Mouse (Mus musculus): ENCODE results near the gene Tomm20. TPM values are rescaled to one million over a fixed set of nuclear protein-coding genes. Genes with fewer than 3 reads are reported as not detected.
A peak's percentile ranks its signal among the peaks of the same experiment; 100 is the strongest.

The Tomm20 gene
- polyA plus RNA-seq, 1 experiment from 2014 or later, result 197 TPM

DNA sequence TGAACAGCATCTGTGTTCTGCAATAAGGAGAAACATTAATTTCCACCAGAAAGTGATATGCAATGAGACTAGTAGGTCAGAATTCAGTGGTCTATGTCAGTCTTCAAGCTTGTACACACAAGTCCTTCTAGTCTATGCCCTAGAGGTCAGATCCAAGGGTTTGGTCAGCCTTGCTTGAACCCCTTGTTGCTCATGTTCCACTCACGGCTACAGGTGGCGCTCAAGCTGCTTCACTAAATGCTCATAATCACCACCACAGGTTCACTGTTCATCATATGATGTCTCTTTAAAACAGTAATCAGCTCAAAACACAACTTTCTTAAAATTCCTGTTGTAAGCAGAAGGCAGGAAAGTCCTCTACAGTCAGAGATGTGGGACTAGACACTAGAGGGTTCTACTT is 3.9 kb upstream of the Tomm20 start:
- 82% methylated on average over 2 of the region's 2 CpGs for WGBS
- Histone ChIP-seq H3K9me3 (no peaks in the 10 kb centered on the region), H3K27me3 (replicated peaks) (no peaks in the 10 kb centered on the region), H3K9ac (no peak overlapping the region), H3K4me3 (no peak overlapping the region), H3K27ac (no peak overlapping the region), H3K4me1 (peaks cover 11% of the 10 kb centered on the region), H3K36me3 (replicated peaks) (peaks cover 27% of the 10 kb centered on the region), H3K4me2 (no peak overlapping the region)
- no peak for ATAC-seq (replicated peaks)

DNA sequence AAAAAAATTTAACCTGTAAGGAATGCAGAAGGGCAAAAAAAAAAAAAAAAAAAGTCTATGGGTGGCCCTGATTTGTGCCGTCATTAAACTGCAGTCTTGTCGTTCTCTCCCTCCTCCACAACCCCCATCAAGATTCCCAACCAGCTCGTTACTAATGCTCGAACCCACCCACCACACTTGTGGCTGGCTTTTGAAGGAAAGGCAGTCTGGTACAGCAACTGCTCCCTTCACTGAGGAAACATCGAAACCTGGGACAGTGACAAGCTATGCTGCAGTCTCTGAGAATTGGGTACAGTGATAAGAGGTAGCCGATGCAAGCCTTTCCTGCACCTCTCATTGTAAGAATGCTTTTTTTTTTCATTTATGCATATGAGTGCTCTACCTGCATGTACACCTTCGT is 800 bp upstream of the Tomm20 start:
- no peak overlapping the region; the same call in 1 of the 2 replicates for H3K4me3 ChIP-seq
- peaks cover 15% of the 10 kb centered on the region for H3K36me3 ChIP-seq (replicated peaks)
- H3K27ac ChIP-seq, result peak overlapping the region; percentile 80; the same call in 1 of the 2 replicates
- no peak for ATAC-seq (replicated peaks)
- WGBS, result 84% methylated on average over 7 of the region's 7 CpGs
- H3K4me1 ChIP-seq, result peaks cover 31% of the 10 kb centered on the region
- no peaks in the 10 kb centered on the region for H3K27me3 ChIP-seq (replicated peaks)
- H3K9me3 ChIP-seq, result no peaks in the 10 kb centered on the region
- peak overlapping the region; percentile 93 for H3K4me2 ChIP-seq
- H3K9ac ChIP-seq, result no peak overlapping the region

DNA sequence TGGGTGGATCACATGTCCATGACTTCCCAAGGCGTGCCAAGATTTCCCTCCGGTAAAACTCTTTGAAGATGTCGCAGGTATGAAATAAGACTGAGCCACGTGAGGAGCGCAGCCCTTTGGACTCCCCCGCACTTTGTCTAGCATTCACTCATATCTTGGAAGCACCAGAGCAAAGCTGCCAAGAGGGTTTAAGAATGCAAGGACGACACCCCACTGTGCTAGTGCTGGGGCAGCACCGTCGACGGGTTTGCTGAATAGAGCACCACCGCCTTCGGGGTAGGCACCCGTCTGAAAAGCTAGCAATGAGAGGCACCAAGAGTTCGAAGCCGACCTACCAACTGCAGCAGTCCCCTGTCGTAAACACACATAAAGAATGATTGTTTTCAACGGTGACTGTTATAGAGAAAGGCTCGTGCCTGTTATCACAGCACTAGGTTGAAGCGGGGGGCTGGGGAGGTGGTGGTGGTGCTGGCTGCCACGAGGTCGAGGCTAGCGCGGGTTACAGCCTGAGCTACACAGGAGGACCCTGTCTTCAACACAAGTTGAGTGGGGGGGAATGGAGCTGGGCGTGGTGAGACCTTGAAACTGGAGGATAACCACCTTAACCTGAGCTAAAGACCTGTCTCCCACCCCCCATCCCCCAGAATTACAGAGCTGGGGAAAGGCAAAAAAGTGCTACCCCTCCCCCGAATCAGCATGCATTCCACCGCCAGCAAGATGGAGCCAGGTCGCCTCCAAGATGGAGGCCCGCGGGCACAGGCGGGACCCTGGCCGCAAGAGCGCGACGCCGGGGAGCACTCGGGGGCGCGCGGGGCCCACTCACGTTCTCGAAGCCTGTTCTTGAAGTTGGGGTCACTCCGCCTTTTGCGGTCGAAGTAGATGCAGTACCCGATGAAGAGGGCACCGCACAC is 608 bp downstream of the Tomm20 start:
- Histone ChIP-seq H3K27me3 (replicated peaks) (no peaks in the 10 kb centered on the region), H3K4me1 (peaks cover 34% of the 10 kb centered on the region), H3K4me3 (peak overlapping the region; percentile 65), H3K4me2 (peak overlapping the region; percentile 93), H3K9ac (peak overlapping the region; percentile 71), H3K36me3 (replicated peaks) (peaks cover 5% of the 10 kb centered on the region; the same call in 1 of the 2 replicates), H3K27ac (peak overlapping the region; percentile 80), H3K9me3 (no peaks in the 10 kb centered on the region)
- under 1% methylated on average over 46 of the region's 46 CpGs for WGBS
- ATAC-seq (replicated peaks), result peak; percentile 71

DNA sequence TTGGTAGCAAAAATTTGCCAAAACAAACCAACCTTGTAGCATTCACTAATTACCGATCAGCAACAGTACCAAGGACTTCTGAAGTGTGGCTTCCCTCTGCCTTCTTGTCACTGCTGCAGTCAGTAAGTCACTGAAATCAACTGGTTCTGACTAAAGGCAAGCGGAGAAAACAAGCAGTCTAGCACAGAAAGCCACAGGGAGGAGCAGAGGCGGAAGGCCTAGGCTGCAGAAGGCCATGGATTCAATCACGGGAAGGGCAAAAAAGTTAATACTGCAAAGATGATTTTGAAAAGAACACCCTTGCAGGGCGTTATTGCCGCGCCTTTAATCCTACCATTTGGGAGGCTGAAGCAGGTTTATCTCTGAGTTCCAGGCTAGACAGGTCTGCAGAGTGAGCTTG is 2.1 kb downstream of the Tomm20 start:
- WGBS, result 91% methylated on average over 7 of the region's 7 CpGs
- Histone ChIP-seq H3K4me2 (peak overlapping the region; percentile 93; the same call in 1 of the 2 replicates), H3K27ac (no peak overlapping the region), H3K9ac (no peak overlapping the region), H3K4me3 (no peak overlapping the region), H3K4me1 (peaks cover 34% of the 10 kb centered on the region), H3K36me3 (replicated peaks) (peaks cover 10% of the 10 kb centered on the region; the same call in 1 of the 2 replicates), H3K27me3 (replicated peaks) (no peaks in the 10 kb centered on the region), H3K9me3 (no peaks in the 10 kb centered on the region)
- ATAC-seq (replicated peaks), result no peak

DNA sequence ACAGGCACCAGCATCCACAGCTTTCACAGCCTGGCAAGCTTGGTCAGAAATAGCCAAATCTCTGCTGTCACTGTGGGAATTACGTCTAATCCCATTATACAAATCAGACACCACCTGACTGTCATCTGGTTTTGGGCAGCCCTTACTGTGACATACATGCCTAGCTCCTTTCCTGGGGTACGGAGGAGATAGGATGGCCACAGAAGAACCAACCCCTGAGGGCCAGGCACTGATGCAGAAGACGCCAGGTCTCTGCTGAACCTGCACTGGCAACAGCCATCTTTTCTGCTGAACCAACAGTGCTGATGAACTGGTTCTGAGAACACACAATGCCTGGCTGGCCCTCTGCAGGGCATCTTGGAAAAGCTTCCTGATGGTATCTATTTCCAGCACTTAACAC is 8.3 kb downstream of the Tomm20 start:
- Histone ChIP-seq H3K27ac (no peak overlapping the region), H3K36me3 (replicated peaks) (peaks cover 41% of the 10 kb centered on the region), H3K9ac (no peak overlapping the region), H3K4me2 (no peak overlapping the region), H3K4me1 (peaks cover 10% of the 10 kb centered on the region; the same call in 1 of the 2 replicates), H3K9me3 (no peaks in the 10 kb centered on the region), H3K4me3 (no peak overlapping the region), H3K27me3 (replicated peaks) (no peaks in the 10 kb centered on the region)
- no peak for ATAC-seq (replicated peaks)
- 82% methylated on average over 3 of the region's 3 CpGs for WGBS

DNA sequence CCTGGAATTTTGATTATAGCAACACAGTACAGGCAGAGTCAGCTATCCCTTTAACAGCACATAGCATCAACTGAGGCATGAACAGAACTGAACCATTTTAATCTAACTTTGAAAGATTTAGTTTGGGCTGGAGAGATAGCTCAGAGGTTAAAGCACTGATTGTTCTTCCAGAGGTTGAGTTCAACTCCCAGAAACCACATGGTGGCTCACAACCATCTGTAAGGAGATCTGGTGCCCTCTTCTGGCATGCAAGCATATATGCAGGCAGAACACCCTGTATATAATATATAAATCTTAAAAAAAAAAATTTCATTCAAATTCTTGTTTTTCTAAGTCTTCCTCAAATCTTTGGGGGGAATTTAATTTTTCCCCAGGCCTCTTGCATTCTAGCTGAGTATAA is 9.7 kb downstream of the Tomm20 start:
- H3K4me1 ChIP-seq, result no peaks in the 10 kb centered on the region
- no peaks in the 10 kb centered on the region for H3K9me3 ChIP-seq
- no peak overlapping the region for H3K9ac ChIP-seq
- peaks cover 42% of the 10 kb centered on the region for H3K36me3 ChIP-seq (replicated peaks)
- H3K27ac ChIP-seq, result no peak overlapping the region
- no peak overlapping the region for H3K4me3 ChIP-seq
- H3K27me3 ChIP-seq (replicated peaks), result no peaks in the 10 kb centered on the region
- ATAC-seq (replicated peaks), result no peak
- no peak overlapping the region for H3K4me2 ChIP-seq

DNA sequence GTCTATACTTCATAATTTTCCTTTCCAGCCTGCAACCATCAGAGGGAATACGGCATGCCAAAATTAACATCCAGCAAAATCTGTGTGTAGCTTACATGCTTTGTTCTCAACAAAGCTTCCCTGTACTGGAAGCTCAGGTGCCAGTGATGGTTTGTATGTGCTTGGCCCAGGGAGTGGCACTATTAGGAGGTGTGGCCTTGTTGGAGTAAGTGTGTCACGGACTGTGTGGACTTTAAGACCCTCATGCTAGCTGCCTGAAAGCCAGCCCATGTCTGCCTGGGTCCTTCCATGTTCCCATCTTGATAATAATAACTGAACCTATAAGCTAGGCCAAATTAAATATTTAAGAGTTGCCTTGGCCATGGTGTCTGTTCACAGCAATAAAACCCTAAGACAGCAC is 10.3 kb downstream of the Tomm20 start:
- WGBS, result 97% methylated on average over 2 of the region's 2 CpGs
- Histone ChIP-seq H3K4me2 (no peak overlapping the region), H3K27ac (no peak overlapping the region), H3K9me3 (no peaks in the 10 kb centered on the region), H3K9ac (no peak overlapping the region), H3K4me1 (no peaks in the 10 kb centered on the region), H3K27me3 (replicated peaks) (no peaks in the 10 kb centered on the region), H3K36me3 (replicated peaks) (peaks cover 42% of the 10 kb centered on the region), H3K4me3 (no peak overlapping the region)
- ATAC-seq (replicated peaks), result no peak

DNA sequence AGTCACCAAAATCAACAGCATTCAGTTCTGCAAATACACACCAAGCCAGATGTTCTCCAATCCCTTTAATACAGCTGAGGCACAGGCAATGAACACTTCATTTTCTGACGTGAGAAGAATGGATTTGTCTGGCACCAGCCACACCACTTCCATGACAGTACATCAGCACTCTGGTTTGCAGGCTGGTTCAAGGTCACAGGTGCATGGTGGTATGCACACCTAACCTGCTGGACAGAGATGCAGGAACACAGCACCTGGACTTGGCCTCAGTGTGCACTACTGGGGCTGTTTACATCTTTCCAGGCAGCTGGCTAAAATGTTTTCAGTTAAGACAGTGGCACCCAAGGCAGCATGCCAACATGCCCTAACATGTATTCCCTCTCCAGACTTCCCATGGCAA is 13.0 kb downstream of the Tomm20 start:
- no peak overlapping the region for H3K27ac ChIP-seq
- peaks cover 35% of the 10 kb centered on the region for H3K36me3 ChIP-seq (replicated peaks)
- H3K4me2 ChIP-seq, result no peak overlapping the region
- no peaks in the 10 kb centered on the region for H3K27me3 ChIP-seq (replicated peaks)
- ATAC-seq (replicated peaks), result no peak
- 84% methylated on average over 1 of the region's 1 CpGs for WGBS
- H3K9me3 ChIP-seq, result no peaks in the 10 kb centered on the region
- 0 out of 2 replicates have a peak, but pooled peaks cover 4% of the 10 kb centered on the region for H3K4me1 ChIP-seq
- H3K9ac ChIP-seq, result no peak overlapping the region
- no peak overlapping the region for H3K4me3 ChIP-seq

DNA sequence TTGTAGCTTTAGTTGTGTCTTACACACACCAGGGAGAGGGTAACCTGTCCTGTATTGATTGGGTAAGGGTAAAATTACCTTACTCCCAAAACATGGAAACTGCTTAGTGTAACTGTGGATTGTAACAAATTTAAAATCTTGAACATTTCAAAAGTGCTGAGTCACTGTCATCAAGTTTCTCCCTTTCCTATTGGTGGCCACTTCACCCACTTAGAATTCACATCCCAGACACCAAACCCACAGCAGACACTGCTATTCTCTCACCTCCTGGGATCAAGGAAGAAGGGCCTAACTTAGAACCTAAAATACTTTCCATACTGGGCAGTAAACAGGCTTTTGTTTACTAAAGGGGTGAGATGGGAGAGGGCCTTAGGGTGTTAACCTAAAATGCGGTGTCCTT is 13.4 kb downstream of the Tomm20 start:
- Histone ChIP-seq H3K27me3 (replicated peaks) (no peaks in the 10 kb centered on the region), H3K9ac (no peak overlapping the region), H3K4me1 (0 out of 2 replicates have a peak, but pooled peaks cover 4% of the 10 kb centered on the region), H3K4me2 (no peak overlapping the region), H3K4me3 (no peak overlapping the region), H3K27ac (no peak overlapping the region), H3K9me3 (no peaks in the 10 kb centered on the region), H3K36me3 (replicated peaks) (peaks cover 32% of the 10 kb centered on the region)
- WGBS, result 89% methylated on average over 1 of the region's 1 CpGs
- no peak for ATAC-seq (replicated peaks)

DNA sequence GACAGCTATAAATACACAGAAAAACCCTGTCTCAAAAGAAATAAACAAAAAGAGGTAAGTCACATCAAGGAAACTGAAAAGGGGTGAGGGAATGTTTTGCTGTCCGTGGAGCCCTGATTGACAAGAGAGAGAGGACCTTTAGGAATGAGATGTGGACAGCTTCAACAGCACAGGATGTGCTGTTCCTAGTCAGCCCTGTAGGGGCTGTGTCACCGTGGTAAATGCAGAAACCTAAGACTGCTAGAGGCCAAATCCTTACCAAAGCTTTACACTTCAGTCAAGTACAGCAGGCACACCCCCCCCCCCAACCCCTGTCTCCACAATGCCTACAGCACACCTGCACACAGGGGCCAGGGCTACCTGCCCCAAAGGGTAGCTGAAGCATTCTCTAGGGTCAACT is 13.9 kb downstream of the Tomm20 start:
- Histone ChIP-seq H3K27ac (no peak overlapping the region), H3K4me2 (no peak overlapping the region), H3K4me3 (no peak overlapping the region), H3K4me1 (0 out of 2 replicates have a peak, but pooled peaks cover 4% of the 10 kb centered on the region), H3K9me3 (no peaks in the 10 kb centered on the region), H3K36me3 (replicated peaks) (peaks cover 27% of the 10 kb centered on the region), H3K9ac (no peak overlapping the region), H3K27me3 (replicated peaks) (no peaks in the 10 kb centered on the region)
- ATAC-seq (replicated peaks), result no peak
- 31% methylated on average over 2 of the region's 2 CpGs for WGBS

DNA sequence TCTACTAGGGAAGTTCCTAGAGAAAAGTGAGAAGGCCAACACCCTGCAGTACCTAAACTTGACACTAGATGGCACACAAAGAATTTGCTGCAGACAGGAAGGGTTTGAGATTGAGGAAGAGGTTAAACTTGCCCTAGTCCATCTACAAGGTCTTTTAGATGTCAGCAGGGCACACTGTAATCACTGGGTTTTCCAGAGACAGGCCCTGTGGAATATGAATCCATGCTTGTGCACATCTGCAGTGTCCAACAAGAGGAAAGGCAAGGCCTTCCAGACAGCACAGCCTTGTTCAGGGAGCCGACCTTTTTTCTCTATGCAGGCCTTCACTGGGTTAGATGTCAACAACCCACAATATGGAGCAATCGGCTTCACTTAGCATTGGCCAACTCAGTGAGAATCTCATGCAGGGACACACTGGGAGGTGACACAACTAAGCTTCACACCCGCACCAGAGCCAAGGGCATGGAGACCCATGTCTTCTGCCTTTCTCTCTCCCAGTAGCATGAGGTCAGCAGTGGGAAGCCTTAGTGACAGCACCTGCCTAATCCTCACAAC is 16.0 kb downstream of the Tomm20 start:
- Histone ChIP-seq H3K27me3 (replicated peaks) (no peaks in the 10 kb centered on the region), H3K9me3 (no peaks in the 10 kb centered on the region), H3K4me1 (0 out of 2 replicates have a peak, but pooled peaks cover 4% of the 10 kb centered on the region), H3K4me3 (no peak overlapping the region), H3K27ac (no peak overlapping the region), H3K36me3 (replicated peaks) (peaks cover 18% of the 10 kb centered on the region), H3K9ac (no peak overlapping the region), H3K4me2 (no peak overlapping the region)
- 0 out of 2 replicates have a peak, but pooled peaks have one; percentile 26 for ATAC-seq (replicated peaks)
- WGBS, result 76% methylated on average over 3 of the region's 3 CpGs

DNA sequence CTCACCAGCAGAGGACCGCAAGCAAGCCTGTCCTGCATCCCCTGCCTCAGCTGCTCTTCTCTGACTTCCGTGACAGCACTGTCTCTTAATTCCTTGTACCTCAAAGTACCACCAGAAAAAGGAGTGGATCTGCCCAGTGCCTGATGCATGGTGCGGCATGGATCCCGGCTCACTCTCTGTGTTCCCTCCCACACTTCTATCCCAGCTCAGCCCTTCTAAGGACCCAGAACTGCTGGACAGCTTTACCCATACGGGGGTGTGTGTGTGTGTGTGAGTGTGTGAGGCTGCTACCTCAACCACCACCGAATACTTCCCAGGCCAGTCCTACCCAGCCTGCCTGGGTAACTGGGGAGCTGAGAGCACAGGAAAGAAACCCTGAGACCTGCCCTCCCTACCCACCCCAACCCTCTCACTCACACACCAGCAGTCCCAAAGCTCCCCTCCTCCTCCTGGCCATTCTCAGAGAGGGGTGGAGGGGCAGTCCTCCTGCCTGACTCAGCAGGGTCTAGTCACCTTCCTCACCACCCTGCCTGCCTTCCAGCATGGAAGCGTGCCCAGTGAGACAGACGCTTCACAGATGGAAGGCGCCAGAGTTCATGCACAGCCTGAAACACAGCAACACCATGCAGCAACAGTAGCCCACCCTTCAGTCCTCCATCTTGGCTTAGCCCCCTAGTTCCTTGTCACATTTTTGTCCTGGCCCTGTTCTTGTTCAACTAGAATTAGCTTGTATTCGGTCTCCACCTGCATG is 16.7 kb downstream of the Tomm20 start:
- Histone ChIP-seq H3K4me1 (0 out of 2 replicates have a peak, but pooled peaks cover 4% of the 10 kb centered on the region), H3K27me3 (replicated peaks) (no peaks in the 10 kb centered on the region), H3K36me3 (replicated peaks) (peaks cover 14% of the 10 kb centered on the region), H3K27ac (no peak overlapping the region), H3K9ac (no peak overlapping the region), H3K4me2 (no peak overlapping the region), H3K4me3 (no peak overlapping the region), H3K9me3 (no peaks in the 10 kb centered on the region)
- ATAC-seq (replicated peaks), result no peak; the same call in 1 of the 2 replicates
- WGBS, result 89% methylated on average over 10 of the region's 10 CpGs
